Mouse (Mus musculus) myocyte (in vitro differentiated cells): ENCODE measurements around the gene C1qc. TPM values are rescaled to one million over a fixed set of nuclear protein-coding genes. Genes with fewer than 3 reads are reported as not detected.
A peak's percentile ranks its signal among the peaks of the same experiment; 100 is the strongest.

Source experiments
- H3K27me3 ChIP-seq: one replicate; pipeline ENCODE4 v1.6.1; 2011; ENCODE audit not compliant: control insufficient read depth, insufficient read depth, insufficient read length
- H3K36me3 ChIP-seq: one replicate; pipeline ENCODE4 v1.6.1; 2011; ENCODE audit not compliant: control insufficient read depth, insufficient read depth
- H3K4me2 ChIP-seq: one replicate; pipeline ENCODE4 v1.6.1; 2011; ENCODE audit warnings: low read depth, control low read depth
- H3K4me3 ChIP-seq: one replicate; pipeline ENCODE4 v1.5.1; 2011; ENCODE audit warnings: mild to moderate bottlenecking, control low read depth, moderate library complexity
- H3K79me2 ChIP-seq: one replicate; pipeline ENCODE4 v1.6.1; 2011; ENCODE audit not compliant: control insufficient read depth, insufficient read depth
- H3ac ChIP-seq: one replicate; pipeline ENCODE4 v1.6.1; 2011; ENCODE audit not compliant: control insufficient read depth, insufficient read length
- CEBPB ChIP-seq: IDR thresholded peaks from 2 replicates; pipeline ENCODE4 v1.6.1; 2011; ENCODE audit warnings: mild to moderate bottlenecking, moderate library complexity; ENCODE audit not compliant: poor library complexity, insufficient read depth, severe bottlenecking
- E2F4 ChIP-seq: IDR thresholded peaks from one replicate; pipeline ENCODE4 v1.6.1; 2011; ENCODE audit warnings: mild to moderate bottlenecking, control low read depth, moderate library complexity; ENCODE audit not compliant: insufficient read depth
- MAX ChIP-seq: IDR thresholded peaks from one replicate; pipeline ENCODE4 v1.6.1; 2011; ENCODE audit warnings: low read depth, mild to moderate bottlenecking, control low read depth
- MYOD1 ChIP-seq, 3 experiments: IDR thresholded peaks; one replicate each; pipeline ENCODE4 v1.6.1; 2011; ENCODE audit warnings: control low read depth in 2 of 3, low read depth in 2 of 3, mild to moderate bottlenecking in 2 of 3, moderate library complexity in 1 of 3; ENCODE audit not compliant: insufficient read length in 2 of 3, control insufficient read depth in 1 of 3
- MYOG ChIP-seq, 3 experiments: IDR thresholded peaks; one replicate each; pipeline ENCODE4 v1.6.1; 2011; ENCODE audit warnings: control low read depth in 2 of 3, low read depth in 2 of 3, mild to moderate bottlenecking in 2 of 3; ENCODE audit not compliant: insufficient read length in 2 of 3, control insufficient read depth in 1 of 3, insufficient read depth in 1 of 3
- POLR2A ChIP-seq: IDR thresholded peaks from one replicate; pipeline ENCODE4 v1.6.1; 2011; ENCODE audit warnings: low read depth, mild to moderate bottlenecking, control low read depth, moderate library complexity; ENCODE audit not compliant: insufficient read length
- POLR2AphosphoS2 ChIP-seq: IDR thresholded peaks from one replicate; pipeline ENCODE4 v1.6.1; 2011; ENCODE audit warnings: low read depth, control low read depth; ENCODE audit not compliant: insufficient read length
- REST ChIP-seq: IDR thresholded peaks from one replicate; pipeline ENCODE4 v1.6.1; 2011; ENCODE audit warnings: mild to moderate bottlenecking, control low read depth, moderate library complexity; ENCODE audit not compliant: insufficient read depth, insufficient read length
- SRF ChIP-seq: IDR thresholded peaks from one replicate; pipeline ENCODE4 v1.6.1; 2011; ENCODE audit warnings: low read depth; ENCODE audit not compliant: control insufficient read depth, insufficient read length
- TCF12 ChIP-seq: IDR thresholded peaks from one replicate; pipeline ENCODE4 v1.6.1; 2011; ENCODE audit warnings: mild to moderate bottlenecking, control low read depth; ENCODE audit not compliant: poor library complexity, insufficient read depth, severe bottlenecking
- TCF3 ChIP-seq: IDR thresholded peaks from one replicate; pipeline ENCODE4 v1.6.1; 2011; ENCODE audit warnings: low read depth, control low read depth; ENCODE audit not compliant: insufficient read length
- USF1 ChIP-seq: IDR thresholded peaks from one replicate; pipeline ENCODE4 v1.6.1; 2011; ENCODE audit warnings: low read depth, mild to moderate bottlenecking, control low read depth, moderate library complexity
- polyA plus RNA-seq: library from polyadenylated mRNA; unstranded; fragments of >200 nt; fragmentation: generic; extraction: Trizol; gene quantifications from one replicate; pipeline ENCODE4 v1.2.1, GENCODE M21; 2012; ENCODE audit warnings: missing spikeins

Gene C1qc
- polyA plus RNA-seq, result not detected

- Histone ChIP-seq H3K79me2 (no peaks in the 10 kb centered on the region), H3K4me2 (no peak within 1 kb of the TSS), H3ac (no peak within 1 kb of the TSS), H3K4me3 (no peak within 1 kb of the TSS), H3K36me3 (no peaks in the 10 kb centered on the region), H3K27me3 (peaks cover 76% of the 10 kb centered on the region)
- TF ChIP-seq TCF12 (no peak), POLR2AphosphoS2 (no peak), POLR2A (no peak), REST (no peak)
These were observed at the start of gene C1qc for GRCm38 (mm10) chr4:136892811-136893210. Gene C1qc (minus strand): TSS chr4:136893065.

GRCm38 (mm10) chr4:136937935-136938334, 45.1 kb upstream of the C1qc start:
- no peak for TF ChIP-seq MAX
- no peak for TF ChIP-seq POLR2A
- no peak for TF ChIP-seq E2F4
- TF ChIP-seq POLR2AphosphoS2, result no peak
- TF ChIP-seq MYOD1 (IDR thresholded peaks at IDR 0.05; ENCODE audit: control insufficient read depth in 1 of 3, insufficient read length in 2 of 3, low read depth in 2 of 3), result peak in 2 of 3 experiments; percentile 20 to 81
- no peak for TF ChIP-seq CEBPB
- no peak for TF ChIP-seq TCF3
- TF ChIP-seq USF1, result no peak
- no peak for TF ChIP-seq SRF
- TF ChIP-seq REST, result no peak
- TF ChIP-seq MYOG (IDR thresholded peaks at IDR 0.05; ENCODE audit: control insufficient read depth in 1 of 3, insufficient read depth in 1 of 3, insufficient read length in 2 of 3, low read depth in 2 of 3), result peak in 1 of 3 experiments; percentile 67
- TF ChIP-seq TCF12, result no peak
- no peak overlapping the region for H3ac ChIP-seq
- peaks cover 74% of the 10 kb centered on the region for H3K27me3 ChIP-seq
- no peaks in the 10 kb centered on the region for H3K36me3 ChIP-seq
- H3K79me2 ChIP-seq, result no peaks in the 10 kb centered on the region
- H3K4me2 ChIP-seq, result no peak overlapping the region
- no peak overlapping the region for H3K4me3 ChIP-seq

GRCm38 (mm10) chr4:136937344-136937743, 44.5 kb upstream of the C1qc start:
- Histone ChIP-seq H3K4me2 (no peak overlapping the region), H3K4me3 (no peak overlapping the region), H3K36me3 (no peaks in the 10 kb centered on the region), H3K27me3 (peaks cover 73% of the 10 kb centered on the region), H3ac (no peak overlapping the region), H3K79me2 (no peaks in the 10 kb centered on the region)
- no peak for TF ChIP-seq REST
- no peak for TF ChIP-seq MYOG (IDR thresholded peaks at IDR 0.05; ENCODE audit: control insufficient read depth in 1 of 3, insufficient read depth in 1 of 3, insufficient read length in 2 of 3, low read depth in 2 of 3)
- TF ChIP-seq POLR2AphosphoS2, result no peak
- no peak for TF ChIP-seq MYOD1 (IDR thresholded peaks at IDR 0.05; ENCODE audit: control insufficient read depth in 1 of 3, insufficient read length in 2 of 3, low read depth in 2 of 3)
- TF ChIP-seq TCF12, result no peak
- TF ChIP-seq USF1, result no peak
- TF ChIP-seq E2F4, result no peak
- no peak for TF ChIP-seq POLR2A
- no peak for TF ChIP-seq CEBPB
- no peak for TF ChIP-seq TCF3
- TF ChIP-seq SRF, result no peak

DNA sequence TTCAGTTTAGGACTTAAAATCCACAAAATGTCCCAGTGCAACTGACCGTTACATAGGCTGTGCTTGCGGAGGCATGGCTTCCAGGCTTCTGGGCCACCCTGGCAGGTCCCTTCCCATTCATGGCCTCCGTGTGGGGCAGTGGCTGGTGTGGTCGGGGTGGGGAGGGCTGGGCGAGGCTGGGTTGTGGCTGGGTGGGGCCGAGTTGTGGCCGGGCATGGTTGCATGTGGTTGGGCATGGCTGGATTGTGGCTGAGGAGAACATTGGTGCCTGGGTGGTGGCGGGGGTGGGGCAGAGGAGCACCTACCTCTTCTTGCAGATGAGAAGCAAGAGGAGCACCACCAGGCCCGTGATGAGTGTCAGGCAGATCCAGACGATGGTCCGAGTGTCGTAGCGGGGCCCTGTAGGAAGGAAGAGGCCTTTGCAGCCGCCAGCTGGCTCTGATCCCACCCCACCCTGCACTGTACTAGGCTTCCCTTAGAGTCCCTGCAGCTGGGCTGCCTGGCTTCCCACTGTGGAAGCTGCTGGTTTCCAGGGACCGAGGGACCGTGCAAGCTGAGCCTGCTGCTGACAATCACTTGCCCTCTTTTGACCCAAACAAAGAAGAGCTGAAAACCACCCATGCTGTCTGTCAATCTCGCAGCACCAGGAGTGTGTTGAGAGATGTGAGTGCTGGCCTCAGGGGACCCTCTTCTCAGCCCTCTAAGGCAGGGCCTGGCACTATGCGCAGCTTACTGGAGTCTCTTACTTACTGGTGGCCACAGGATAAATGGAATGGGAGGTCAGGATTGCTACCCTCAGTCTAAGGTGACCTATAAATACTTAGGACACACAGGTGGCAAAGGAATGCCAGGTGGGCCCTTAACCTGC, 42.1 kb upstream of the C1qc start:
- no peak overlapping the region for H3K4me2 ChIP-seq
- TF ChIP-seq MYOD1 (IDR thresholded peaks at IDR 0.05; ENCODE audit: control insufficient read depth in 1 of 3, insufficient read length in 2 of 3, low read depth in 2 of 3) (peak in 1 of 3 experiments; percentile 41), MYOG (IDR thresholded peaks at IDR 0.05; ENCODE audit: control insufficient read depth in 1 of 3, insufficient read depth in 1 of 3, insufficient read length in 2 of 3, low read depth in 2 of 3) (peak in 1 of 3 experiments; percentile 35), REST (no peak), E2F4 (no peak), SRF (no peak)
- H3K4me3 ChIP-seq, result no peak overlapping the region
- peaks cover 73% of the 10 kb centered on the region for H3K27me3 ChIP-seq
- H3K79me2 ChIP-seq, result no peaks in the 10 kb centered on the region
- no peak overlapping the region for H3ac ChIP-seq
- no peaks in the 10 kb centered on the region for H3K36me3 ChIP-seq

DNA sequence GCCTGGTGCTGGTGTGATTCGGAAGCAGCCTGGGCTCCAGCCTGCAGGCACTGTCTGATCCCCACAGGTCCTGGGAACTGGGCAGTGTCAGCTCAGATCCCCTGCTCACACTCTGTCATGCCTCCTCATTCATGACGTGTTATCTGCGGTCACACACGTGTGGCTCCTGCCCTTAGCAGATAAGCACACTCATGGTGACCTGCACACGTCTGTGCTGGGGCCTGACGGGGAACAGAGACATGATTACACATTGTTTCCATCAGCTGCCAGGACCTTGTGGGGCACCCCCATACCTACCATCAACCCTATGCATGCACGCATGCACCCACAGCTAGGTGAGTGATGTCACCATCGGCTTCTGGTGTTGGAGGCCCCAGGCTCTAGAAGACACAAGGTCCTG, 37.6 kb upstream of the C1qc start:
- Histone ChIP-seq H3K4me2 (no peak overlapping the region), H3K4me3 (no peak overlapping the region), H3K36me3 (no peaks in the 10 kb centered on the region), H3K27me3 (peaks cover 46% of the 10 kb centered on the region), H3ac (no peak overlapping the region), H3K79me2 (no peaks in the 10 kb centered on the region)
- no peak for TF ChIP-seq POLR2AphosphoS2
- no peak for TF ChIP-seq SRF
- no peak for TF ChIP-seq TCF12
- TF ChIP-seq E2F4, result no peak
- TF ChIP-seq CEBPB, result no peak
- TF ChIP-seq USF1, result no peak
- no peak for TF ChIP-seq POLR2A
- no peak for TF ChIP-seq MAX
- no peak for TF ChIP-seq MYOD1 (IDR thresholded peaks at IDR 0.05; ENCODE audit: control insufficient read depth in 1 of 3, insufficient read length in 2 of 3, low read depth in 2 of 3)
- TF ChIP-seq TCF3, result no peak
